Mouse (Mus musculus) lung, adult 2 months (tissue): ENCODE results near the gene Aamp.
"Not testable (repeated sequence)": the region's sequence is repeated elsewhere in the genome, so short reads cannot be mapped to it uniquely, and the experiment has no call there.

Source experiments
- CTCF ChIP-seq: fragments of 200-500 bp; IDR thresholded peaks from 2 replicates; pipeline ENCODE4 v1.5.1; 2011; ENCODE audit warnings: mild to moderate bottlenecking, low read length, control low read depth; ENCODE audit not compliant: insufficient read depth
- POLR2A ChIP-seq: fragments of 200-500 bp; IDR thresholded peaks from 2 replicates; pipeline ENCODE4 v1.6.1; 2011; ENCODE audit warnings: low read depth, mild to moderate bottlenecking, control low read depth, low read length, borderline replicate concordance; ENCODE audit errors: extremely low read depth

GRCm38 (mm10) chr1:74286869-74287607 lies 2.5 kb upstream of the Aamp start:
- TF ChIP-seq CTCF, POLR2A: not testable (repeated sequence)
